Mouse (Mus musculus): Measurements from ENCODE around the gene Ak4.
A peak's percentile ranks its signal among the peaks of the same experiment; 100 is the strongest.

Gene Ak4

DNA sequence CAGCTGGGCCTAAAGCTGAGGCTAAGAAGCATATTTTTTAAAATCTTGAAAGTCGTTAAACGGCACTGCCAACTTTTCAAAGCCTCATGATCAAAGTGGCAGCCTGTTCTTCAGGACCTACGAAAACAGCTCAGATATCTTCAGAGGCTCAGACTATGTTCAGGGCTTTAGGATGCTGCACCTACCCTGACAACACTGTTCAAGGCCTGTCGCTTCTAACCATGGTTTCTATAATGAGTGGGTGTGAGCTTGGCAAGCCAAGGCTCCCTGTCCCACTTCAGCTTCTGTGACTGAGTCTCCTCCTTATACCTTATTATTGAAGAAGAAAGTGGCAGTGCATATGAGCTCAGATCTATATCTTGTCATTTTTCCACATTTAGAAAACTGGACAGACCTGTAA lies 40.3 kb downstream of the Ak4 start:
- no peak for DNase-seq (ENCODE audit: low read depth in 2 of 2, low spot score in 2 of 2)

DNA sequence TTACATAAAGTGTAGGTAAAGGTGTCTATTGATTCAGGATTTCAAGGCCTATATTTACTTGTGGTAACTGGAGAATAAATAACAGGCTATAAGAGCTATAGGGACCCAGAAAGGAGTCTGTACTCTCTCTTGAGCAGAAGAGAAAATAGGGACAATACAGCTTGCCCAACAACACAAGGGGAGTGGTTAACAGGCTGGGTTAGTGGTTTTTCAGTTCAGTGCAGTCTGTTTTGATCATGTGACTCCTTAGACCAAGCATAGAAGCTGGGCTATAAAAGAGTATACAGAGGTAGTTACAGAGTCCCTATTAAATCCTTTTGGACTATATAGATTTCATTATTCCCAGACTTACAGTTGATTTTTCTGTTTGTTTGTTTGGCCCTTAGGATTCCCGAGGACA lies 41.0 kb downstream of the Ak4 start:
- no peak for DNase-seq (ENCODE audit: low read depth in 2 of 2, low spot score in 2 of 2)

DNA sequence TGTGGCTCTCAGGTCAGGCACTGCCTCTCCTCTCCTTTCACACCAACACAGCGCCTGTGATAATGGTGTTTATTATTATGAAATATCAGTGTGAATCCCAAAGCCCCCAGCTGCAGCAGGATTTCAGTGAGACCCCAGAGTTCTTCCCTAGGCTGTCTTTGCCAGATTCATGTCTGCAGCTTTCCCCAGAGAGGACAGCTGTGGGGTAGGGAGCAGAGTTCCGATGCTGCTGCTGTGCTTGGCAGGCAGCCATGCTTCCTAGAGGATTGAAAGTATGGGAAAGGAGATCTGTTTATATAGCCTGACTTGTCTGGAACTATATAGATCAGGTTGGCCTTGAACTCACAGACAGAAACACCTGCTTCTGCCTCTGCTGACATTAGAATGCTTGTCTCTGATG lies 43.0 kb downstream of the Ak4 start:
- DNase-seq (ENCODE audit: low read depth in 2 of 2, low spot score in 2 of 2), result no peak

DNA sequence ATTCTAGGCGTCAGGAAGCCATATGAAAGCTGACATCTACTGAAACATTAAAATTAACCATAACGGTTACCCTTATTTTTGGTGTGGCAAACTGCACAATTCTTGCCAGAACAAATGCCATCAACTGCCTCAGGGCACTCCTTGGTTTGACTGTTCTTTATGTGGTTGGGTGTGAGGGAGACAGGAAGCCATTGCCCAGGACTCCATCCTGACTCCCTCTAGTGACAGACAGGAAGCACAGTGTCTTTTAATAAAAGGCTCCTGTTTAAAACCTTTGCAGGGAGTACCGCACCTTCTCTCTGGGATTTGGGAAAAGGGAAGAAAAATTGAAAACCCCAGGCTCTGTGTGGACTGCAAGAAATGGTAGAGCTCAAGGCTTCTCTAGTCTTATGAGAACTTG lies 47.2 kb downstream of the Ak4 start:
- no peak for DNase-seq (ENCODE audit: low read depth in 2 of 2, low spot score in 2 of 2)

DNA sequence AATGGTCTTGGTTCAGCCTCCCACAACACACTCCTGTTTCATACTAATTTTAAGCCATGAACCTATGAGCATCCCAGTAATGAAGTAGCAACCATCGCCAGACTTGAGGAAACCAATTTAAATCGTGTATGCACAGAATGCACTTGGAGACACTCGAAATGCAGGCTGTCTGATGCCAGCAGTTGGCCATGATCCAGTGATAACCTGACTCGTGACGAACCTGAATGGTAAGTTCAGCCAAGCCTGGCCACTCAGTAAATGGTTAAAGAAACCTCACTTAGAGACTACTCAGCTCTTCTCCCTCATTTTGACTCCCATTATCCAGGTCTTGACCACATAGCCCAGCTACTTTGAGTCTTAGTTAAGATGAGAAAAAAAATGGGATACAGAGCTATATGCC lies 50.2 kb downstream of the Ak4 start:
- no peak for DNase-seq (ENCODE audit: low read depth in 2 of 2, low spot score in 2 of 2)

DNA sequence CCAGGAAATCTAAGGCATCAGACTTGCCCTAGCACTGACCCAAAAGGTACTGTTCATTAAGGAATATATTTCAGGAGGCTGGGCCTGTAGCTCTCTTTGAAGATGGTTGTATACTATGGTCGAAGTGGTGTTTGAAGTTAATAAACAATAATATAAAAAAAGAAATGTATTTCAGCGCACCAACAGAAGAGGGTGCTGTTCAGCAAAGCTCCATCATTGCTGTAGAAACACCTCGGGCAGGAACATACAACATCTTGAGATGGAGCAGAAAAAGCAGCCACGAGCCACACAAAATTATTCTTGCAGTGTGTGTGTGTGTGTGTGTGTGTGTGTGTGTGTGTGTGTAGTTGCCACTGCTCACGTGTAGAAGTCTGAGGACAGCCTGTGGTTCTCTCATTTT lies 51.5 kb downstream of the Ak4 start:
- DNase-seq (ENCODE audit: low read depth in 2 of 2, low spot score in 2 of 2), result no peak

DNA sequence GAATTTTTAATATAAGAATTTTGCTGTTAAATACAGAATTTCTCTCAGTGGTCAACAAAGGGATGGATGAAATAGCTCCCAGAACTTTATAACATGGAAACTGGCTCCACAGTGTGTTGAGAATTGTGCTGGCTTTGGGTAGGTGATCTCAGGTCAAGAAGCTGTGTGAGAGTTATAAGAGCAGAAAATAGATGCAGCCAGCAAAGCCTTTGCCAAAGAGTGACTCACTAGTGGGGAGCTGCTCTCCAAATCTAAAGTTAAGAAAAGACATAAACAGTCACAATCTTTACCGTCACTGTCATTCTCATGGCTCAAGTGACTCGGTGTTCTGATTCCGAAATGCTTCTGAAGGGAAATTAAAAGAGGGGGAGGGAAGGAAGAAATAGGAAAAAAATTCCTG lies 53.7 kb downstream of the Ak4 start:
- no peak for DNase-seq (ENCODE audit: low read depth in 2 of 2, low spot score in 2 of 2)

DNA sequence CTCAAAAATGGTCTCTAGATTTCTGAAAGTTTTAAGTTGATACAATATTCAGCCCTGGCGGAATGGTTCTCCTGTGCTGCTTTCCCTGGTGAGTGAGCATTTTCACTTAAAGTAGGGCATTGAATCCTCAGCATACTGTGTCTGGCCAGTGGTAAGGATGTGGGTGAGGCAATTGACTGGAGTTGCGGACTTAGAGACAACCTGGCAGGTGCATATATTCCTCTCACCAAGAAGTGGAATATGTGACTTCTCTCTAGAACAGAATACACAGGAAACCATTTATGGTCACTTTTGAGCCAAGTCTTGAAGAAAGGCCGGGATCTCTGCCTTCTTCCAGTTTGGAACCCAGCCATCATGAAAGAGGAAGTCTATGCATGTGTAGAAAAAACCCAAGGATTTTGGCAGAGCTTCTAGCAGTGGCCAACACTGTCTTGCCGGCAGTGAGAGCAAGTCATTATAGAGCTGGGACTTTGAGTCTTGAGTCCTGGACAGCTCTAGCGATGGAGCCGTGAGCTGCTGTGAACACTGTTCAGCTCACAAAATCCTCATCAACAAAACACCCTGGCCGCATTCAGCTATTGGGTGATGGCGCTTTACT lies 71.3 kb downstream of the Ak4 start:
- no peak for DNase-seq (ENCODE audit: low read depth in 2 of 2, low spot score in 2 of 2)

DNA sequence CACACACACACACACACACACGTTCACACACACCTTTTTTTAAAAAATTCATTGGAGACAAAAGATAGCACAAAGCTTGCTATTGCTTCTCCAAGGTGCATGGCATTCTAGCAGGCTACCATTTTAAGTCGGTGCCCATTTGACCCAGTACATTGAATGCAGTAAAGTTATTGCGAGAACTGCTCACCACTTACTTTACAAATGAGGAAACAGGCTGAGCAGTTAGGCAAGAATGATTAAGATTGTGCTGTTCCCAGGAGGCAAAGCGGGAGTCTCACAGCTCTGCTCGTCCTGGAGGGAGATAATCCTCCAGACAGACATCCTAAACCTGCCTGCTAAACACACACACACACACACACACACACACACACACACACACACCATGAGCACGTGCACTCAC lies 72.6 kb downstream of the Ak4 start:
- DNase-seq (ENCODE audit: low read depth in 2 of 2, low spot score in 2 of 2), result no peak

DNA sequence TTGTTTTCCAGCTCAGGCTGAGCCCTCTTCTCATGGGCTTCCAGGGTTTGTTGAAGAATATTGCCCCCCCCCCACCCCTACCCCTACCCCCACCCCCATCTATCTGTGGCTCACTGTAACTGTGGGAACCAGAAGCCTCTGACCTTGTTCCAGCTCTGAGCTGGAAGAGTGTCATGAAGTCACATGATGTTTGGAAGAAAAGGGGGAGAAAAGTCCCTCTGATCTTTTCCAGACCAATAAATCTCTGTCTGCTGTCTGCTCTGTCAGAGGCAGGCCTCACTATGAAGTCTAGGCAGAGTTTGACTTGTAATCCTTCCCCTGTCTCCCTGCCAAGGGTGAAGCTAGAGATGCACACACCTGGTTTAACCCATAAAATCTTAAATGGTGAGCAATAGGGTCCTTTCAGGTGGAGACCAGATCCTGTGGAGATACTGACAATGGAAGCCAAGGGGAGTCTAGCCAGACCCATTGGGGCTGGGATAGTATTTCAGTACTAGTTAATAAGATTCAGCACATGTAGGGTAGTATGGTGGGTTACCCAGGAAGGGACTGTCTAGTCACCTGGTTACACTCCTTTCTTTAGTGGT lies 74.6 kb downstream of the Ak4 start:
- no peak for DNase-seq (ENCODE audit: low read depth in 2 of 2, low spot score in 2 of 2)

DNA sequence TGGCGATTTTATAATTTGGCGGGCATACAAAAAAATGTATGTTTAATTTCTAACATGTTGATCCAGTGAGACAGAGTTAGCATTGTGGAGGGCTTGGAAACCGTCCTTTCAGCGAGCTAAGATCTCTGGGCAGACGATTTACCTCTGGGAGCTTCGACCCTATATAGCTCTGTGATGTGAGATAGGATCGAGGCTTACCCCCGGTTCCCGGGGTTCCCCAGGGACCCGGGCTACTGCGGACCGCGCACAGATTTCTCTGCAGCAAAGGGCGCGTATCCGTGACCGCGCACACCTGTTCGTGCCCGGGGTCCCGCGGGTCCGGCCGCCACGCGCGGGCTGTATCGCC lies 77.1 kb downstream of the Ak4 start:
- no peak for DNase-seq (ENCODE audit: low read depth in 2 of 2, low spot score in 2 of 2)

DNA sequence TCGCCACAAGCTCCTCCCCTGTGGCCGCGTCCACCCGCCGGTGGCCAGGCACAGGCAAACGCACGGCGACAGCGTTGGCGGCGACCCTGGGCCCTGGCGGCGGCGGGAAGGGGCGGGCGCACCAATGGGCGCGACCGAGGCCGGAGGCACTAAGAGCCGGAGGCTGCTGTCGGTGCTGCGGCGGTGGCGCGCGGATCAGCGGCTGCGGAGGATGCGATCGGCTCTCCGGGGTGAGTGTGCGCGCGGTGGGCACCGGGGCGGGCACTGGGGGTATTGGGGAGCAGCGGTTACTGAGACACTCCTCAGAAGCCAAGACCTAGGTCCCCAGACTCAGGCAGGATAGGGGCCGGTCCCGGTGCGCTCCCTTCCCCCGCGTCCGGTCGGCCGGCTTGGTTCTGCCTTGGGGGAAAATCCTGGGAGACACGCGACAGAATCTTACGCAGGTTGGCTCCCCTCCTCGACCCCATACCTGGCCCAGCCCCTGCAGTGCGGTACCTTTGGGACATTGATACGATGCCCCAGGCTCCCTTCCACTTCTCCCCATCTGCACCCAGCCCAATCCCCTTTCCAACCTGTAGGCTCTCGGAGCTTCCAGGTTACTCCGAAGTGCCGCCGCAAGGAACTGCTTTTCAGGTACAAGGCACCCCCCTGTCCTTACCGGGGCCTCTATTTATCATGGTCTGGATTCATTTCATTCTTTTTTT lies 77.6 kb downstream of the Ak4 start, which contains the start of gene Dnajc6:
Gene Dnajc6 (plus strand): TSS at position 115 of the 704 bp plus-strand sequence.
- DNase-seq (ENCODE audit: low read depth in 2 of 2, low spot score in 2 of 2), result no peak

DNA sequence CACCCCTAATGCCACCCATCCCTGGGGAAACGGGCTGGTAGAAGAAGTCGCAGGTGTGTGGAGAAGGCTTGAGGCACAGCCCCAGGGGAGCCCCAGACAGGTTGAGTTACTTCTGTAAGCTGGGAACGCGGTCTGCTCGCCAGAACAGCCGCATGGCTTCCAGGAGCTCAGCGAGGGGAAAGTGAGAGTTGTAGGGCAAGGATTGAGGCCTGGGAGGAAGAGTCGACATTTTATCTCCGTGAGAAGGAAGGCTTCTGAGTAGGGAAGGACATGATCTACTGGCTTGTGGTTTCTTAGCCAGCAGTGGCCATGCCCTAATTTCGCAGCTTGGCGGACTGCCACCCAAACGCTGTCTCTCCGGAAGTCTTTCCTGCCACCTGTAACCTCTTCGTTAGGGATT lies 78.3 kb downstream of the Ak4 start:
- no peak for DNase-seq (ENCODE audit: low read depth in 2 of 2, low spot score in 2 of 2)

DNA sequence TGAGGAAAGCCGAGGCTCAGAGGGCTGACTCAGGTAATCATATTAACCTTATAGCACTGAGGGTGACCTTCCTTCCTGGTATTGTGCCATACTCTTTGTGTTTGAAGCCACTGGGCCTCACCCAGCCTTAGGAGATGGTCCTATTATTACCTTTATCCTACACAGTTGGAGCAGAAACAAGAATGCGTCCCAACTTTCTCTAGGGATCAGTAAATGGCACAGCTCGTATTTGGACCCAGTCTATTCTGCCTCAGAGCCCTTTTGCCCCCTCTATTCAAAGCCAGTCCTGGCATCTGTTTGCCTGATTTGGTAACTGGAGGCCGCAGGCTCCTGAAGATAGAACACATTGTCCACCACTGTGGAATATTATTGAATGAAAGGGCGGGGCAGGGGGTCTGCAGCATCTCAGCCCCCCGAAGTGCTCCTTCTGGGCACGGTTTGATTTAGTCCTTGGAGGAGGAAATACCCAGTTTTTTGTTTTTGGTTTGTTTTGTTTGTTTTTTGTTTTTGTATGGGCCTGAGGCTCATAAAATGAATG lies 85.5 kb downstream of the Ak4 start:
- DNase-seq (ENCODE audit: low read depth in 2 of 2, low spot score in 2 of 2), result no peak

DNA sequence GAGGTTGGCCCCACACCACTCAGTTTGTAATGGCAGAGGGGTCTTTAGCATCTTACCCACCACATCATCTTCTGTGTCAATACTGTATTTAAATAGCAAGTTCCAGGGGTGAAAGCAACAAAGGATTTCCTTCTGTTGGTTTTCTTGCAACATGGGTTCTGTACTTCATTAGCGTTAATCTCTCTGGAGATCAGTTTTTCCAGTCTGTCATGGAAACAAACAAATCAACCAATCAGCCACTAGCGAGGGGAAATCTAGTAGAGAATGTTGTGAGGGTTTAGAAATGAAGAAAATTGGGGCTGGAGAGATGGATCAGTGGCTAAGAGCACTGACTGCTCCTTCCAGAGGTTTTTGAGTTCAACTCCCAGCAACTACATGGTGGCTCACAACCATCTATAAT lies 86.9 kb downstream of the Ak4 start:
- DNase-seq (ENCODE audit: low read depth in 2 of 2, low spot score in 2 of 2), result no peak

DNA sequence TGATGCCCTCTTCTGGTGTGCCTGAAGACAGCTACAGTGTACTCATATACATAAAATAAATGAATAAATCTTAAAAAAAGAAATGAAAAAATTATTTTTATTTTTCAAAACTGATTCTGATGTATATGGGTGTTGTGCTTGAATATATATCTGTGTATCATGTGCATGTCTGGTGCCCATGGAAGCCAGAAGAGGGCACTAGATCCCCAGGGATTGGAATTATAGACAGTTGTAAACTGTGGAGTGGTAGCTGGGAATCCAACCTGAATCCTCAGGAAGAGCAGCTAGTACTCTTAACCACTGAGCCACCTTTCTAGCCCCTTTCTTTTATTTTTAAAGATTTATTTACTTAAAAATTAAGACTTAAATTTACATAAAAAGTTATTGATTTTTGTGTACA lies 87.3 kb downstream of the Ak4 start:
- no peak for DNase-seq (ENCODE audit: low read depth in 2 of 2, low spot score in 2 of 2)

DNA sequence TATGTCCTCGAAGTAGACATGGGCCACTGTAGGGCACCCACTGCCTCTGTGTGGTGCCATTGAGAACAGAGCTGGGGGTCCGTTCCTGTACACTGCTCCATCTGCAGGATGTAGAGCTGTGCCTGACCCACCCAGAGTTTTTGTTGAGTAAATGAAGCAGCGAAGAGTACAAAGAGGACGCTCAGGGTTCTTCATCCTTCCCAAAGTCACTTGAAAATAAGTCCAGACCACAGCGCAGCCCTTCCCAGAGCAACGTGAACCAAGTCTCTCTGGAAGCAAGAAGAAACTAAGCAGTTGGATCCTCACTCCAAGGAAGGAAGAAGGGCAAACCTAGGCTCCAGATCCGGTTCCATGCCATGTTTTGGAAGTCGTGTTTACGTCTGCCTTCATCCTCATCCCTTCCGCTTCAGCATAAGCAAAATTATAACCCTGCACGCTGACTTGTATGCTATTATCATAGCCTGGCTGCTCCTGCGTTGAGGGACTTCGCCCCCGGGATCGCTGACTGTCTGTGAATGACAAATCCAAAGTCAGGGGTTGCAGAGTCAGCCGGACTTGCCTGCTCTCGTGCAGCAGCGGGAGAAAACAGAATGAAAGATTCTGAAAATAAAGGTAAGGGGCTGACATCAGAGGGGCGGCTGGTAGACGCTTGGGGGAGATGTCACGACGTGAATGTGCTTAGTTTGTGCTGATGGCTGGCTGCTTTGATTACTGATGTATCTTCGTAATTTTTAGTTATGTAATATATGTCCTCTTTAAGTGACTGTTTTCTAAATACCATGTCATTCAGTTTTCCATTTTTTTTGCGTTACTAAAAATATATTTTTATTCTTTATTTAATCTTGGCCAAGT lies 88.7 kb downstream of the Ak4 start:
- peak in 1 of 2 experiments; percentile 24 for DNase-seq (ENCODE audit: low read depth in 2 of 2, low spot score in 2 of 2)

DNA sequence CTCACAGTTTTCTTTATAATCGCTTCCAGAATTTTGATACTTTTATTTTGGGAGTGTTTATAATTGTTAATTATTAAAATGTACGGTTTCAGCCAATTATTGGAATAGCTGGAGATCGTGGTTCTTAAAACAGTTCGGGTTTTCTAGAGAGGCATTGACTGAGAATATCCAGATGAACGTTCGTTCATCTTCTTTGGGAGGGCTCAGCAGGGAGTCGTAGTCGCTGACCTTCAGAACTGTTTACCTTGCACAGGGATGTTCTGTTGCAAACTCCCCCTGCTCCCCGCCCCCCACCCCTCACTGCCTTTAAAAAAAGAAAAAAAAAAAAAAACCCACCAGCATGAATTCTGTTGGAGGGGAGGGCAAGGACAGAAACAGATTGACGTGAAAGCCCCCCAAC lies 89.4 kb downstream of the Ak4 start:
- DNase-seq (ENCODE audit: low read depth in 2 of 2, low spot score in 2 of 2), result no peak

DNA sequence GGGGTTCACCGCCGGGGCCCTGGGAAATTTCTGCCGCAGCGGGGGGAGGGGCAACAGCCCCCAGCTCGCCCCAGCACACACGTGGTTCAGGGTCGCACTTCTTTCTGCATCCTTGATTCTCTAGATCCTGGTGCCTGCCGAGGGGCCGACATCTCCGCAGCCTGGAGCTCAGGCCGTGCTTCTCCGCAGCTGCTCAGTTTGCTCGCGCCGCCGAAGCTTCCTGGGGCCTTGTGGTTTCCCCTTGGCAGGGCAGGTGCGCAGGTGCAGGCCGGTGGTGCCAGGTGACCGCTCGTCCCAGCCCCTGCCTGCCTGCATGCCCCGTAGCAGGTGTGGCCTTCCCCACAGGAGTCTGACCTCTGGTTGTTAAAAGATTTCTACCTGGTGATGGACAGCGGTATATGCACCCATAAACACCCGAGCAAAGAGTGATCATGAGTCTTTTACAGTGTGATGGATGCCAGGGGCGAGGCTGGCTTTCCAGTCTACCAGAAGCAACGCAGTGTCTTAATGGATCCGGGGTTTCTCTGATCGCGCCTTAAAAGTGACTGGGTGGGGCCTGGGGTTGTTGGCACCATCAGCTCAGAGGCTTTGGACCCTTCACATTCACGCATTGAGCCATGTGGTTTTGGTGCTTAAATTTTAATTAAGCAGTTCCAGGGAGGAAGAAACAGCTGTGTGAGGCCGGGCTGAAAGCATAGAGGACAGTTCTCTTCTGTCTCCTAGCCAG lies 89.9 kb downstream of the Ak4 start:
- peak in 1 of 2 experiments; percentile 31 for DNase-seq (ENCODE audit: low read depth in 2 of 2, low spot score in 2 of 2)

DNA sequence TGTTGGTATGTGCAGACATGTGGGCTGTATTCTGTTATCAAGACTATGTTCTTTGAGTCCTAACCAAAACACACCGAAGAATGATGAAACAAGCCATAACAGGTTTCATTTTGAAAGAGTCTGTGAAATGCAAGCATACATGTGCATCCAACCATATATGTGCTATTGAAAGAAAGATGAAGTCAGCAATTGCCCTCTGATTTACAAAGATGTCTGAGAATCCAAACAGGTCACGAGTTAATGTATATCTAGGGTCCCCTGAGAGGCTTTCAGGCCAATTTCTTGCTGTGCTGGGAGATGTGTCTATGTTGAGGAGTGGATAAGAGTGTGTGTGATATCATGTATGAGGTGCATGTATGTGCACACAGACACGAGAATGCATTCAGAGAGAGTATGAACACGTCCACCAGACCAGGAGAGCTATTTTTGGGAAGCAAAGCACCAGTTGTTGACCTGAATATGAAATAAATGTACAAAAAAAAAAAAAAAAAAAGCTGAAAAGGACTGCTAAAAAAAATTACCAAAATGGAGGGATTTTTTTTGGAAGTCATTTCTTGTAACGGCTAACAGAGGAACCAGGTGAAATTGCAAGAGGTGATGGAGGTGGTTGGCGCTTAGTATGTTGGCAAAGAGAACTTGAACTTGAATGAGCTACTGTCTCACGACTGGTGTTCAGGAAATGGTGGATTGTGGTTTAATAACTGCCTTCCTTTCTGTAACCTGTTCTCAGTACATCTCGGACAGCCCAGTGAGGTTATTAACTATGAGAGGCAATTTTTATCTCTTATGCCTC lies 91.2 kb downstream of the Ak4 start:
- no peak for DNase-seq (ENCODE audit: low read depth in 2 of 2, low spot score in 2 of 2)

Data from CD8-positive naive resting alpha-beta T cell, adult 2 months (primary cell).